Mouse (Mus musculus): ENCODE data around the gene Fam13a. TPM values are rescaled to one million over a fixed set of nuclear protein-coding genes. Genes with fewer than 3 reads are reported as not detected.

The Fam13a gene
- polyA plus RNA-seq, 2 experiments from 2014 or later: not detected

GRCm38 (mm10) chr6:58933189-58933913 is 91.0 kb downstream of the Fam13a start:
- no peak for ATAC-seq

GRCm38 (mm10) chr6:58932515-58933188 is 91.7 kb downstream of the Fam13a start:
- ATAC-seq: no peak

- ATAC-seq: no peak
Observed at GRCm38 (mm10) chr6:58931149-58931548, 93.2 kb downstream of the Fam13a start.

- ATAC-seq: no peak
Observed at GRCm38 (mm10) chr6:58929911-58930431, 94.4 kb downstream of the Fam13a start.

- ATAC-seq: no peak
Observed at GRCm38 (mm10) chr6:58927881-58928280, 96.5 kb downstream of the Fam13a start.

- ATAC-seq: no peak
Observed at GRCm38 (mm10) chr6:58922511-58922910, 101.8 kb downstream of the Fam13a start.

GRCm38 (mm10) chr6:58921623-58922022 is 102.7 kb downstream of the Fam13a start:
- no peak for ATAC-seq

- no peak for ATAC-seq
Observed at GRCm38 (mm10) chr6:58920735-58921134, 103.6 kb downstream of the Fam13a start.

- no peak for ATAC-seq
Observed at GRCm38 (mm10) chr6:58916498-58916897, 107.9 kb downstream of the Fam13a start.

- no peak for ATAC-seq
Observed at GRCm38 (mm10) chr6:58913971-58914370, 110.4 kb downstream of the Fam13a start.

GRCm38 (mm10) chr6:58913551-58913950 is 110.8 kb downstream of the Fam13a start:
- no peak for ATAC-seq

- ATAC-seq: no peak
Observed at GRCm38 (mm10) chr6:58912842-58913241, 111.5 kb downstream of the Fam13a start.

GRCm38 (mm10) chr6:58907791-58908190 is 116.6 kb downstream of the Fam13a start:
- no peak for ATAC-seq

GRCm38 (mm10) chr6:58907336-58907735 is 117.0 kb downstream of the Fam13a start:
- no peak for ATAC-seq

GRCm38 (mm10) chr6:58906852-58907261 is 117.5 kb downstream of the Fam13a start, which contains the start of gene Nap1l5:
Gene Nap1l5 (minus strand): TSS chr6:58907076.
- ATAC-seq: no peak

- no peak for ATAC-seq
Observed at GRCm38 (mm10) chr6:58904551-58904950, 119.8 kb downstream of the Fam13a start.

- no peak for ATAC-seq
Observed at GRCm38 (mm10) chr6:58903171-58903570, 121.2 kb downstream of the Fam13a start.

- ATAC-seq: no peak
Observed at GRCm38 (mm10) chr6:58900536-58900935, 123.8 kb downstream of the Fam13a start.

- ATAC-seq: no peak
Observed at GRCm38 (mm10) chr6:58899076-58899475, 125.3 kb downstream of the Fam13a start.

- no peak for ATAC-seq
Observed at GRCm38 (mm10) chr6:58896648-58897047, 127.7 kb downstream of the Fam13a start.

GRCm38 (mm10) chr6:58894994-58895393 is 129.4 kb downstream of the Fam13a start:
- ATAC-seq: no peak

GRCm38 (mm10) chr6:58893307-58893706 is 131.0 kb downstream of the Fam13a start:
- ATAC-seq: peak; percentile 49

GRCm38 (mm10) chr6:58889917-58890316 is 134.4 kb downstream of the Fam13a start:
- no peak for ATAC-seq

GRCm38 (mm10) chr6:58882271-58882670 is 142.1 kb downstream of the Fam13a start:
- no peak for ATAC-seq

Data from activated CD4-positive, CD25-positive, alpha-beta regulatory T cell, adult 4 months (primary cell).